Mouse (Mus musculus) yolk sac, embryonic 10.5 days (tissue): ENCODE results near the gene Atp1a3.

ENCODE experiments used
- DNase-seq: peaks from one replicate; pipeline ENCODE4 v3.0.0-alpha.2; 2017; ENCODE audit warnings: low spot score

The Atp1a3 gene

GRCm38 (mm10) chr7:24964897-24965535 is 40.7 kb downstream of the Atp1a3 start:
- peak; percentile 53 for DNase-seq

GRCm38 (mm10) chr7:24964288-24964687 is 41.5 kb downstream of the Atp1a3 start:
- DNase-seq: no peak

- DNase-seq: no peak
Measured at GRCm38 (mm10) chr7:24955226-24955625, 50.5 kb downstream of the Atp1a3 start.

- no peak for DNase-seq
Measured at GRCm38 (mm10) chr7:24954450-24954849, 51.3 kb downstream of the Atp1a3 start.

GRCm38 (mm10) chr7:24953966-24954365 is 51.8 kb downstream of the Atp1a3 start:
- DNase-seq: no peak

- peak; percentile 60 for DNase-seq
Measured at GRCm38 (mm10) chr7:24949958-24950623, 55.7 kb downstream of the Atp1a3 start.

- DNase-seq: no peak
Measured at GRCm38 (mm10) chr7:24948774-24949173, 57.0 kb downstream of the Atp1a3 start.

GRCm38 (mm10) chr7:24947316-24948048 is 58.3 kb downstream of the Atp1a3 start:
- no peak for DNase-seq

- no peak for DNase-seq
Measured at GRCm38 (mm10) chr7:24944257-24944950, 61.4 kb downstream of the Atp1a3 start, which contains the start of gene Gm4881. Gene Gm4881 (minus strand): TSS chr7:24944494.

GRCm38 (mm10) chr7:24943641-24944040 is 62.1 kb downstream of the Atp1a3 start:
- DNase-seq: no peak

- no peak for DNase-seq
Measured at GRCm38 (mm10) chr7:24931651-24932050, 74.1 kb downstream of the Atp1a3 start.

GRCm38 (mm10) chr7:24930475-24930874 is 75.3 kb downstream of the Atp1a3 start:
- DNase-seq: no peak
